Mouse (Mus musculus) hindbrain, embryonic 14.5 days (tissue): ENCODE measurements around the gene Bin2. TPM values are rescaled to one million over a fixed set of nuclear protein-coding genes. Genes with fewer than 3 reads are reported as not detected.
A peak's percentile ranks its signal among the peaks of the same experiment; 100 is the strongest.
"Not testable (repeated sequence)": the region's sequence is repeated elsewhere in the genome, so short reads cannot be mapped to it uniquely, and the experiment has no call there.

Experiments
- ATAC-seq: fragments of 200-750 bp; cut with Nextera tagmentation; 2 replicates; pipeline ENCODE4 v1.8.0; 2017; ENCODE audit warnings: moderate number of reproducible peaks, mild to moderate bottlenecking, moderate TSS enrichment, moderate library complexity; ENCODE audit not compliant: low FRiP score
- DNase-seq: peaks from one replicate; pipeline ENCODE4 v3.0.0-alpha.2; 2015; ENCODE audit warnings: low spot score
- H3K27ac ChIP-seq: fragments of 300-500 bp; sonication (generic); 2 replicates; pipeline ENCODE4 v1.5.1; 2014; ENCODE audit warnings: mild to moderate bottlenecking, moderate library complexity
- H3K27me3 ChIP-seq: fragments of 300-500 bp; sonication (generic); 2 replicates; pipeline ENCODE4 v1.6.1; 2014; ENCODE audit warnings: mild to moderate bottlenecking, low read length, mixed read lengths; ENCODE audit not compliant: control insufficient read depth, insufficient read depth
- H3K36me3 ChIP-seq: fragments of 300-500 bp; sonication (generic); replicated peaks from 2 replicates; pipeline ENCODE4 v1.6.1; 2014; ENCODE audit not compliant: control insufficient read depth, insufficient read depth
- H3K4me1 ChIP-seq: fragments of 300-500 bp; sonication (generic); replicated peaks from 2 replicates; pipeline ENCODE4 v1.6.1; 2014; ENCODE audit warnings: antibody characterized with exemption, low read length, mixed read lengths; ENCODE audit not compliant: control insufficient read depth, insufficient read depth
- H3K4me2 ChIP-seq: fragments of 300-500 bp; sonication (generic); replicated peaks from 2 replicates; pipeline ENCODE4 v1.6.1; 2014; ENCODE audit warnings: mild to moderate bottlenecking, moderate library complexity
- H3K4me3 ChIP-seq: fragments of 300-500 bp; sonication (generic); replicated peaks from 2 replicates; pipeline ENCODE4 v1.5.1; 2014; ENCODE audit warnings: mild to moderate bottlenecking, low read length
- H3K9ac ChIP-seq: fragments of 300-500 bp; sonication (generic); 2 replicates; pipeline ENCODE4 v1.6.1; 2014
- H3K9me3 ChIP-seq: fragments of 300-500 bp; sonication (generic); 2 replicates; pipeline ENCODE4 v1.6.1; 2016; ENCODE audit warnings: low read length; ENCODE audit not compliant: control insufficient read depth
- WGBS: fragments of 180-500 bp; shearing (Covaris S2); extraction: QIAGEN DNeasy Blood & Tissue Kit; methylation state at CpG from one replicate; pipeline ENCODE4 v1.1.7; 2014; 5-methylcytosine and 5-hydroxymethylcytosine counted together
- polyA plus RNA-seq: library from polyadenylated mRNA; unstranded; fragments of >200 nt; fragmentation: Nextera tagmentation; extraction: Ambion mirVana; gene quantifications from 2 replicates; pipeline ENCODE4 v1.2.1, GENCODE M21; 2014

Gene Bin2
- polyA plus RNA-seq, 1 experiment from 2014 or later: 2.2 TPM

GRCm38 (mm10) chr15:100623754-100624153, 45.6 kb downstream of the Bin2 start:
- Histone ChIP-seq H3K36me3 (peaks cover 24% of the 10 kb centered on the region), H3K4me1 (no peaks in the 10 kb centered on the region), H3K27ac (no peak overlapping the region), H3K4me3 (no peak overlapping the region), H3K9ac (no peak overlapping the region), H3K4me2 (no peak overlapping the region), H3K27me3 (no peaks in the 10 kb centered on the region), H3K9me3 (no peaks in the 10 kb centered on the region)
- ATAC-seq (no peak), DNase-seq (no peak)
- 90% methylated on average over 9 of the region's 9 CpGs for WGBS

GRCm38 (mm10) chr15:100622164-100622563, 47.2 kb downstream of the Bin2 start:
- Histone ChIP-seq H3K4me2 (no peak overlapping the region), H3K9me3 (no peaks in the 10 kb centered on the region), H3K27ac (no peak overlapping the region), H3K36me3 (peaks cover 40% of the 10 kb centered on the region), H3K4me1 (no peaks in the 10 kb centered on the region), H3K9ac (no peak overlapping the region), H3K4me3 (no peak overlapping the region), H3K27me3 (no peaks in the 10 kb centered on the region)
- no peak for ATAC-seq
- 86% methylated on average over 7 of the region's 7 CpGs for WGBS
- DNase-seq: no peak

GRCm38 (mm10) chr15:100621671-100622070, 47.7 kb downstream of the Bin2 start:
- not testable (repeated sequence) for H3K27ac ChIP-seq, H3K4me2 ChIP-seq, H3K27me3 ChIP-seq, H3K9ac ChIP-seq, H3K4me1 ChIP-seq, DNase-seq, ATAC-seq, H3K9me3 ChIP-seq, H3K4me3 ChIP-seq
- H3K36me3 ChIP-seq: peaks cover 43% of the 10 kb centered on the region
- 80% methylated on average over 9 of the region's 9 CpGs for WGBS

GRCm38 (mm10) chr15:100619200-100619599, 50.2 kb downstream of the Bin2 start:
- Histone ChIP-seq H3K9me3 (no peaks in the 10 kb centered on the region), H3K4me2 (no peak overlapping the region), H3K27ac (no peak overlapping the region), H3K27me3 (no peaks in the 10 kb centered on the region), H3K9ac (no peak overlapping the region), H3K4me1 (peaks cover 12% of the 10 kb centered on the region; the same call in 1 of the 2 replicates), H3K4me3 (no peak overlapping the region), H3K36me3 (peaks cover 43% of the 10 kb centered on the region)
- DNase-seq (no peak), ATAC-seq (no peak)
- 86% methylated on average over 7 of the region's 7 CpGs for WGBS

- DNase-seq (peak; percentile 40), ATAC-seq (peak; percentile 26; the same call in 1 of the 2 replicates)
- Histone ChIP-seq H3K4me1 (peaks cover 18% of the 10 kb centered on the region; the same call in 1 of the 2 replicates), H3K9ac (peak overlapping the region; percentile 70), H3K4me2 (peak overlapping the region; percentile 75), H3K9me3 (no peaks in the 10 kb centered on the region), H3K27ac (peak overlapping the region; percentile 91), H3K36me3 (peaks cover 43% of the 10 kb centered on the region), H3K27me3 (no peaks in the 10 kb centered on the region), H3K4me3 (peak overlapping the region; percentile 56)
- 0% methylated on average over 19 of the region's 19 CpGs for WGBS
Observed at GRCm38 (mm10) chr15:100616221-100616620, 53.1 kb downstream of the Bin2 start.

GRCm38 (mm10) chr15:100615825-100616220, 53.5 kb downstream of the Bin2 start:
- peak; percentile 93 for DNase-seq
- Histone ChIP-seq H3K4me2 (peak overlapping the region; percentile 75), H3K4me1 (peaks cover 18% of the 10 kb centered on the region; the same call in 1 of the 2 replicates), H3K27me3 (no peaks in the 10 kb centered on the region), H3K36me3 (peaks cover 40% of the 10 kb centered on the region), H3K27ac (peak overlapping the region; percentile 91), H3K9me3 (no peaks in the 10 kb centered on the region), H3K4me3 (peak overlapping the region; percentile 56), H3K9ac (peak overlapping the region; percentile 70)
- ATAC-seq: peak; percentile 87
- WGBS: under 1% methylated on average over 42 of the region's 43 CpGs

- no peaks in the 10 kb centered on the region for H3K27me3 ChIP-seq
- H3K36me3 ChIP-seq: peaks cover 33% of the 10 kb centered on the region
- H3K4me3 ChIP-seq: peak within 1 kb of the TSS; percentile 56
- H3K4me1 ChIP-seq: peaks cover 18% of the 10 kb centered on the region; the same call in 1 of the 2 replicates
- DNase-seq (peak; percentile 94), ATAC-seq (peak; percentile 88)
- H3K4me2 ChIP-seq: peak within 1 kb of the TSS; percentile 75
- H3K9me3 ChIP-seq: no peaks in the 10 kb centered on the region
- under 1% methylated on average over 83 of the region's 99 CpGs for WGBS
- peak within 1 kb of the TSS; percentile 70 for H3K9ac ChIP-seq
- peak within 1 kb of the TSS; percentile 91 for H3K27ac ChIP-seq
Observed at GRCm38 (mm10) chr15:100614996-100615824, 54.1 kb downstream of the Bin2 start, which contains the start of gene Dazap2. TSS of gene Dazap2 (plus strand) at chr15:100615349.

- Histone ChIP-seq H3K27me3 (no peaks in the 10 kb centered on the region), H3K27ac (peak overlapping the region; percentile 91), H3K9ac (peak overlapping the region; percentile 70), H3K4me1 (peaks cover 18% of the 10 kb centered on the region; the same call in 1 of the 2 replicates), H3K4me2 (peak overlapping the region; percentile 75), H3K36me3 (peaks cover 25% of the 10 kb centered on the region), H3K4me3 (peak overlapping the region; percentile 56), H3K9me3 (no peaks in the 10 kb centered on the region)
- DNase-seq: peak; percentile 44
- ATAC-seq: no peak; the same call in 1 of the 2 replicates
- 12% methylated on average over 43 of the region's 43 CpGs for WGBS
Observed at GRCm38 (mm10) chr15:100614218-100614995, 54.9 kb downstream of the Bin2 start.

- ATAC-seq (no peak), DNase-seq (peak; percentile 78)
- H3K36me3 ChIP-seq: peaks cover 17% of the 10 kb centered on the region
- H3K9me3 ChIP-seq: no peaks in the 10 kb centered on the region
- peak overlapping the region; percentile 43 for H3K4me2 ChIP-seq
- H3K27ac ChIP-seq: no peak overlapping the region
- no peak overlapping the region for H3K9ac ChIP-seq
- WGBS: 9% methylated on average over 16 of the region's 16 CpGs
- H3K27me3 ChIP-seq: no peaks in the 10 kb centered on the region
- H3K4me3 ChIP-seq: 0 out of 2 replicates have a peak overlapping the region, but pooled peaks have one; percentile 6
- H3K4me1 ChIP-seq: peaks cover 18% of the 10 kb centered on the region; the same call in 1 of the 2 replicates
Observed at GRCm38 (mm10) chr15:100613584-100613983, 55.8 kb downstream of the Bin2 start.
